Mouse (Mus musculus): ENCODE measurements around the gene Kat6b. TPM values are rescaled to one million over a fixed set of nuclear protein-coding genes. Genes with fewer than 3 reads are reported as not detected.
"Not testable (repeated sequence)": the region's sequence is repeated elsewhere in the genome, so short reads cannot be mapped to it uniquely, and the experiment has no call there.

The Kat6b gene
- total RNA-seq, 2 experiments from 2014 or later = 104 to 117 TPM

DNA sequence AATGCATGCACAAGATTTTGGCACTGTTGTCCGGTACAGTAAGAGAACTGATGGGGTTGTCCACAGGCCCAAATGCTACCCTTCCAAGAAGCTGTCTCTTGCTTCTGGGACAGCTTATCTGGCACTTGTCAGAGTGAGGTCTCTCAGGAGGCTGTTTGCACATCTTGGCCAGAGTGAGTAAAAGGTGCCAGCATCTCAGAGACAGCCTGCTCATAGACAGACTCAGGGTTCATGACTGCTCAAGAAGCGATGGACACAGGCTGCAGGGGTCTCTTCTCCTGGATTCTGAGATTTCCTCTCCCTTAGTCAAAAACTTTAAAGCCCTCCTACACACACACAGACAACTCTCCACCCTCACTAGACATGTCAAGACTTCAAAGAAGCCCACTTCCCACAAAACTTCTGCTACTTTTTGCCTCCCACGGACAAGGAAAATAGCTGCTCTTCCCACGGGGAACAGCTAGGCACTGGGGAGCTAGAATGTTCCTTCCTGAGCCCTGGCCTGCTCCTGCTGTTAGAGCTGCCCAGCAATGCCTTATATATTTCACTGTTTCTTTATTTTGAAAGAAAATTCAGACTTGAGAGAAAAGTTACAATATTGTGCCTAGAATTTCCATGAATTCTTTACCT is 159.7 kb downstream of the Kat6b start:
- no peak for TF ChIP-seq CTCF (conservative IDR thresholded peaks at IDR 0.05)
- no peak for DNase-seq (ENCODE audit: low spot score in 2 of 2)
- H3K4me3 ChIP-seq = no peak overlapping the region
- peak overlapping the region; percentile 65; the same call in 1 of the 2 replicates for H3K27ac ChIP-seq

DNA sequence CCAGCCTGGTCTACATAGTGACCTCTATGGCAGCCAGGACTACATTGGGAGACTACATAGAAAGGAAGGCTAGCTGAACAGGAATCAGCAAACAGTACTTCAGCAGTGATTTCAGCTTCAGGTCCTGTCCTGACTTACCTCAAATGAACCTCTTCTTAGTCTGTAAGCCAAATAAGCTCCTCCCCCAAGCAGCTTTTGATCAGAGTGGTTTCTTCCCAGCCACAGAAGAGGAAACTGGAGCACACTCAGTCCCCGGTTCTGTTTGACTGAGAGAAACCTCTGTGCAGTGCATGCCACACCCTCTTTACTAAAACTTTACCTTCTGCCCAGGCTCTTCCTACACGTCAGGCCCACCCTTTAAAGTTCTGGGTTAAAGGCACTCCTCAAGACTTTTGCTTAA is 172.6 kb downstream of the Kat6b start:
- DNase-seq (ENCODE audit: low spot score in 2 of 2) = no peak
- no peak for TF ChIP-seq CTCF (conservative IDR thresholded peaks at IDR 0.05)
- H3K27ac ChIP-seq = no peak overlapping the region
- no peak overlapping the region for H3K4me3 ChIP-seq

DNA sequence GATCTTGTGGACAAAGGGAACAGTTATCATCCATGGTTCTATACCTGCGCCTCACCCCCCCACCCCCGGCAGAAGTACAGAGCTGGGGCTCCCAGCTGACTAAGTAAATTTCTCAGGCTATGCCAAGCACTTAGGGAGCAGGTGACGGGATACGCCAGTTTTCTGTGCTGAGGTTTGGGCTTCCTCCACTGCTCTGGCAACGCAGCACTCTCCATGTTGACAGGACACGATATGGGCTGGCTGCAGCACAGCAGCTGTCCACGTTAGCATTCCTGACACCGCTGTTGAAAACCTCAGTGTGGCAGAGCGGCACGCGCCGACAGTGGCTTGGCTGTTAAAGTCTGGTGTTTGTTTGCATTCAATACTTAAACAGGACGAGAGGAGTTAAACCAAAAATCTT is 177.9 kb downstream of the Kat6b start:
- TF ChIP-seq CTCF (conservative IDR thresholded peaks at IDR 0.05) = no peak
- DNase-seq (ENCODE audit: low spot score in 2 of 2) = no peak
- no peak overlapping the region for H3K27ac ChIP-seq

GRCm38 (mm10) chr14:21659652-21660051 is 178.4 kb downstream of the Kat6b start:
- peak in 1 of 2 experiments; percentile 65 for DNase-seq (ENCODE audit: low spot score in 2 of 2)
- peak; percentile 85 for TF ChIP-seq CTCF (conservative IDR thresholded peaks at IDR 0.05)
- Histone ChIP-seq H3K4me3 (no peak overlapping the region), H3K27ac (no peak overlapping the region)

More for the DNA sequence above, 177.9 kb downstream of the Kat6b start:
- H3K4me3 ChIP-seq = peak overlapping the region; percentile 27; the same call in 1 of the 2 replicates

DNA sequence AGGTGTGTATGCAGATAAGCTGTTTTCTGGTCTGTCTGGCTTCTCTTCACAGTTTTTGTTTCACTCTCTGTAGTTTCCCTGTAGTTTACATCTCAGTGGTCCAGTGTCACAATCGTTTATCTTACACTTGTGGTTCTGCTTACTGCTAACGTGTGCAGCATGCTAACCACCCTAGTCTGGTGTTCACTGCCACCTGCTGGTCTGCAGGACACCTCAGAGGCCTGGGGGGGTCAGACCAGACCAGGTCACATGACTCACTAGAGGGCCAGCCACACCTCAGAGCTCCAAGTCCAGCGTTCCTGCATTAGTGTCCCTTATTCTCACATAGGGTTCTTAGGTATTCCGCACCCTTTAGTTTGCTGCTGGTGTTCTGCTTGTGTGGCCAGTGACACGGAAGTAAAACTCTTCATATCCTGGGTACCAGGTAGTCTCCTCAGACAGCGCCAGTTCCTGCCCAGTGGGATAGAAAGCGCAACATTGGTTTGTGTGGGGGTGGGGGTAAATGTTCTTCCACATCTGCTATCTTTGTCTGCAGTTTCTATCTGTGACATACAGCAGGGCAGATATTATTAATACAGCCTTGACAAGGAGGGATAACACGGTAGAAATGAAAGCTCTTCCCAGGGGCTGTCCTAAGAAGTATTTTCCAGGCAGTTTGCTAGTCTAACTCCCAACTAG is 181.4 kb downstream of the Kat6b start:
- peak; percentile 59 for TF ChIP-seq CTCF (conservative IDR thresholded peaks at IDR 0.05)
- Histone ChIP-seq H3K4me3 (no peak overlapping the region), H3K27ac (no peak overlapping the region)
- no peak for DNase-seq (ENCODE audit: low spot score in 2 of 2)

GRCm38 (mm10) chr14:21669218-21669617 is 188.0 kb downstream of the Kat6b start:
- peak overlapping the region; percentile 33 for H3K27ac ChIP-seq
- no peak for DNase-seq (ENCODE audit: low spot score in 2 of 2)
- TF ChIP-seq CTCF (conservative IDR thresholded peaks at IDR 0.05) = no peak
- H3K4me3 ChIP-seq = no peak overlapping the region

DNA sequence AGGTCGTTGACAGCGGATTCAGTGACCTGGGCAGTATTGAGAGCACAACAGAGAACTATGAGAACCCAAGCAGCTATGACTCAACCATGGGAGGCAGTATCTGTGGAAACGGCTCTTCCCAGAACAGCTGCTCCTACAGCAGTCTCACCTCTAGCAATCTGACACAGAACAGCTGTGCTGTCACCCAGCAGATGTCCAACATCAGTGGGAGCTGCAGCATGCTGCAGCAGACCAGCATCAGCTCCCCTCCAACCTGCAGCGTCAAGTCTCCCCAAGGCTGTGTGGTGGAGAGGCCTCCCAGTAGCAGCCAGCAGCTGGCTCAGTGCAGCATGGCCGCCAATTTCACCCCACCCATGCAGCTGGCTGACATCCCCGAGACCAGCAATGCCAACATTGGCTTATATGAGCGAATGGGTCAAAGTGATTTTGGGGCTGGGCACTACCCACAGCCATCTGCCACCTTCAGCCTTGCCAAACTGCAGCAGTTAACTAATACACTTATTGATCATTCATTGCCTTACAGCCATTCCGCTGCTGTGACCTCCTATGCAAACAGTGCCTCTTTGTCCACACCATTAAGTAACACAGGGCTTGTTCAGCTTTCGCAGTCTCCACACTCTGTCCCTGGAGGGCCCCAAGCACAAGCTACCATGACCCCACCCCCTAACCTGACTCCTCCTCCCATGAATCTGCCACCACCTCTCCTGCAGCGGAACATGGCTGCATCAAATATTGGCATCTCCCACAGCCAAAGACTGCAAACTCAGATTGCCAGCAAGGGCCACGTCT is 188.6 kb downstream of the Kat6b start:
- no peak for TF ChIP-seq CTCF (conservative IDR thresholded peaks at IDR 0.05)
- DNase-seq (ENCODE audit: low spot score in 2 of 2) = no peak
- Histone ChIP-seq H3K4me3 (no peak overlapping the region), H3K27ac (peak overlapping the region; percentile 33)

DNA sequence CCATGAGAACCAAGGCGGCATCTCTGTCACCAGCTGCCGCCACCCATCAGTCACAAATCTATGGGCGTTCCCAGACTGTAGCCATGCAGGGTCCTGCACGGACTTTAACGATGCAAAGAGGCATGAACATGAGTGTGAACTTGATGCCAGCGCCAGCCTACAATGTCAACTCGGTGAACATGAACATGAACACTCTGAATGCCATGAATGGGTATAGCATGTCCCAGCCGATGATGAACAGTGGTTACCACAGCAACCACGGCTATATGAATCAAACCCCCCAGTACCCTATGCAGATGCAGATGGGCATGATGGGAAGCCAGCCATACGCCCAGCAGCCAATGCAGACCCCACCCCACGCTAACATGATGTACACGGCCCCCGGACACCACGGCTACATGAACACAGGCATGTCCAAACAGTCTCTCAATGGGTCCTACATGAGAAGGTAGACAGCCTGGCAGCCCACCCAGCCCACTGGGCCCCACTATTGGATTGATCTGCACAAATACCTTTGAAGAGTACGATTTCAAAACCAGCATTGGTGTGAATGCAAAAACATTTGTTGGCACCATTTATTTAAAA is 189.3 kb downstream of the Kat6b start:
- peak overlapping the region; percentile 33; the same call in 1 of the 2 replicates for H3K27ac ChIP-seq
- not testable (repeated sequence) for H3K4me3 ChIP-seq; DNase-seq (ENCODE audit: low spot score in 2 of 2)

- Histone ChIP-seq H3K27ac (no peak overlapping the region), H3K4me3 (no peak overlapping the region)
- no peak for TF ChIP-seq CTCF (conservative IDR thresholded peaks at IDR 0.05)
- no peak for DNase-seq (ENCODE audit: low spot score in 2 of 2)
Measured at GRCm38 (mm10) chr14:21673100-21673499, 191.9 kb downstream of the Kat6b start.

GRCm38 (mm10) chr14:21674471-21674870 is 193.2 kb downstream of the Kat6b start:
- H3K4me3 ChIP-seq = no peak overlapping the region
- no peak for DNase-seq (ENCODE audit: low spot score in 2 of 2)
- H3K27ac ChIP-seq = peak overlapping the region; percentile 43; the same call in 1 of the 2 replicates
- peak; percentile 59 for TF ChIP-seq CTCF (conservative IDR thresholded peaks at IDR 0.05)

GRCm38 (mm10) chr14:21676223-21676622 is 195.0 kb downstream of the Kat6b start:
- TF ChIP-seq CTCF (conservative IDR thresholded peaks at IDR 0.05) = no peak
- no peak for DNase-seq (ENCODE audit: low spot score in 2 of 2)
- H3K4me3 ChIP-seq = no peak overlapping the region

DNA sequence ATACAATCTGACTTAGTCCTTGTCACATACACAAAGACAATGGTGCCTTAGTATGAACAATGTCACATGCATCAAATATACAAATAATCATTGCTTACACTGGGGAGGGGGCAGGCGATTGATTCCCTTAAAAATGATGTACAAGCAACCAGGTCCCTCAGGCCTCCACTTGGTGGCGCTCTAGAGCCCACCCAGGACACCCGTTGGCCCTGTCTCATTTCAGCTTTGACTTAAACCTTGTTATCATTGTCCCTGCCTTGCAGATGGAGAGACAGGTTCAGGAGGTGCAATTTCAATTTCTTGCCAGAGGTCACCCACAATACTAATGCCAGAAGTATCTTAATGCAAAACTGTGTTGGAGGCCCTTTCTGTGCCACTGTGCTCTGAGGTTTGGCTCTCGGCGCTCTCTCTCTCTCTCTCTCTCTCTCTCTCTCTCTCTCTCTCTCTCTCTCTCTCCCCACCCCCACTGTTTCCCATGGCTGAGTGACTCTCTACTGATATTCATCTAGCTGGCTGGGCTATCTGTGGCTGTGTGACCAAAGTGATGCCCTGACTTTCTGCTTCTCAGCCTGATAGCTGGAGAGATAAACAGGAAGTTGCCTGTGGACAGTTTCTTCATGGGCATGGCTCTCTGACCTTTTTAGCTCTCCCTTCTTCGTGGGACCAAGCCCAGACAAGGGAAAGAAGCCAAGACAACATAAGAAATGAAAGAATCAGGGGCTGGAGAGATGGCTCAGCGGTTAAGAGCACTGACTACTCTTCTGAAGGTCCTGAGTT is 197.5 kb downstream of the Kat6b start:
- peak in 1 of 2 experiments; percentile 74 for DNase-seq (ENCODE audit: low spot score in 2 of 2)
- TF ChIP-seq CTCF (conservative IDR thresholded peaks at IDR 0.05) = peak; percentile 96
- Histone ChIP-seq H3K27ac (peak overlapping the region; percentile 19; the same call in 1 of the 2 replicates), H3K4me3 (no peak overlapping the region)

More at GRCm38 (mm10) chr14:21676223-21676622, 195.0 kb downstream of the Kat6b start:
- peak overlapping the region; percentile 69 for H3K27ac ChIP-seq

Measured in layer of hippocampus, adult 2 months (tissue).